Mouse (Mus musculus): ENCODE measurements around the gene Rnf223.

GRCm38 (mm10) chr4:156124077-156124476 is 6.2 kb upstream of the Rnf223 start:
- TF ChIP-seq CTCF (IDR thresholded peaks at IDR 0.05; ENCODE audit: control insufficient read depth, insufficient read depth, low read length) (no peak), POLR2A (IDR thresholded peaks at IDR 0.05; ENCODE audit: borderline replicate concordance, control insufficient read depth, low read depth, low read length) (no peak)
